8 mouse cellular contexts compared by ENCODE assay signal in genomic region chr12:108292957-108293356, GRCm38 (mm10). TPM values are rescaled to one million over a fixed set of nuclear protein-coding genes. Genes with fewer than 3 reads are reported as not detected.
DNase-seq lines count a peak whose midpoint lies in the region; ATAC-seq lines count a peak whose summit lies in the region.

No protein-coding gene starts in this region.

- H3K4me2 ChIP-seq in intestine, embryonic 16.5 days (ENCODE audit: low read depth, low read length), result peak overlapping the region; percentile 33; the same call in 1 of the 2 replicates
- peak overlapping the region; percentile 41 for H3K4me2 ChIP-seq in limb, embryonic 12.5 days
- H3K4me2 ChIP-seq in midbrain, embryonic 13.5 days (replicated peaks), result peak overlapping the region; percentile 47
- H3K4me2 ChIP-seq in stomach, embryonic 15.5 days, result 0 out of 2 replicates have a peak overlapping the region, but pooled peaks have one; percentile 9

- no peak overlapping the region; the same call in 1 of the 2 replicates for H3K9ac ChIP-seq in intestine, embryonic 16.5 days (ENCODE audit: low read depth, low read length)
- no peak overlapping the region for H3K9ac ChIP-seq in limb, embryonic 12.5 days (replicated peaks)
- H3K9ac ChIP-seq in midbrain, embryonic 13.5 days (replicated peaks), result no peak overlapping the region
- no peak overlapping the region for H3K9ac ChIP-seq in stomach, embryonic 15.5 days

- 3% methylated on average over 8 of the region's 8 CpGs for WGBS in intestine, embryonic 16.5 days
- WGBS in limb, embryonic 12.5 days, result 4% methylated on average over 8 of the region's 8 CpGs
- WGBS in midbrain, embryonic 13.5 days, result 4% methylated on average over 8 of the region's 8 CpGs
- WGBS in stomach, embryonic 15.5 days, result 3% methylated on average over 8 of the region's 8 CpGs

- peak; percentile 53 to 61 for DNase-seq in urinary bladder, adult 18-20 months (ENCODE audit: low spot score in 2 of 2)
- DNase-seq in urinary bladder, postnatal 10 days (ENCODE audit: low spot score), result no peak
- peak; percentile 71 for DNase-seq in gastrocnemius, postnatal 14 days

- H3K4me1 ChIP-seq in intestine, embryonic 16.5 days (ENCODE audit: control insufficient read depth, insufficient read depth, low read length), result peaks cover 5% of the 10 kb centered on the region; the same call in 1 of the 2 replicates
- H3K4me1 ChIP-seq in limb, embryonic 12.5 days (replicated peaks), result peaks cover 11% of the 10 kb centered on the region; the same call in 1 of the 2 replicates
- peaks cover 15% of the 10 kb centered on the region for H3K4me1 ChIP-seq in midbrain, embryonic 13.5 days (replicated peaks)
- H3K4me1 ChIP-seq in stomach, embryonic 15.5 days, result 0 out of 2 replicates have a peak, but pooled peaks cover 4% of the 10 kb centered on the region

- ATAC-seq in common myeloid progenitor, adult 5-6 weeks (replicated peaks; ENCODE audit: low read depth, poor library complexity, severe bottlenecking), result peak; percentile 84
- peak; percentile 76 for ATAC-seq in intestine, embryonic 16.5 days
- ATAC-seq in limb, embryonic 12.5 days (ENCODE audit: insufficient number of reproducible peaks, insufficient read depth, low FRiP score, low TSS enrichment, low read depth), result no peak; the same call in 1 of the 2 replicates
- ATAC-seq in midbrain, embryonic 13.5 days, result peak; percentile 65
- ATAC-seq in stomach, embryonic 15.5 days (ENCODE audit: insufficient read depth, low FRiP score, low read depth), result peak; percentile 57; the same call in 1 of the 2 replicates

- intact Hi-C loops in gastrocnemius, postnatal 14 days (cut with DNase I; ENCODE audit: low total_unique reads), result no loop called here

- H3K36me3 ChIP-seq in intestine, embryonic 16.5 days (ENCODE audit: control insufficient read depth, insufficient read depth, low read length), result no peaks in the 10 kb centered on the region
- no peaks in the 10 kb centered on the region for H3K36me3 ChIP-seq in limb, embryonic 12.5 days
- no peaks in the 10 kb centered on the region for H3K36me3 ChIP-seq in midbrain, embryonic 13.5 days
- no peaks in the 10 kb centered on the region for H3K36me3 ChIP-seq in stomach, embryonic 15.5 days

- no peaks in the 10 kb centered on the region for H3K9me3 ChIP-seq in intestine, embryonic 16.5 days (ENCODE audit: control insufficient read depth, low read length)
- no peaks in the 10 kb centered on the region for H3K9me3 ChIP-seq in limb, embryonic 12.5 days
- H3K9me3 ChIP-seq in midbrain, embryonic 13.5 days, result no peaks in the 10 kb centered on the region
- H3K9me3 ChIP-seq in stomach, embryonic 15.5 days, result no peaks in the 10 kb centered on the region

- H3K27ac ChIP-seq in intestine, embryonic 16.5 days (ENCODE audit: low read length), result no peak overlapping the region
- no peak overlapping the region for H3K27ac ChIP-seq in limb, embryonic 12.5 days
- 0 out of 2 replicates have a peak overlapping the region, but pooled peaks have one; percentile 35 for H3K27ac ChIP-seq in midbrain, embryonic 13.5 days
- no peak overlapping the region for H3K27ac ChIP-seq in stomach, embryonic 15.5 days

- H3K4me3 ChIP-seq in intestine, embryonic 16.5 days (ENCODE audit: low read length), result no peak overlapping the region
- no peak overlapping the region for H3K4me3 ChIP-seq in limb, embryonic 12.5 days (replicated peaks)
- no peak overlapping the region; the same call in 1 of the 2 replicates for H3K4me3 ChIP-seq in midbrain, embryonic 13.5 days (replicated peaks)
- no peak overlapping the region for H3K4me3 ChIP-seq in stomach, embryonic 15.5 days (replicated peaks)

- no peaks in the 10 kb centered on the region for H3K27me3 ChIP-seq in intestine, embryonic 16.5 days (replicated peaks; ENCODE audit: control insufficient read depth, insufficient read depth, low read length)
- peaks cover 18% of the 10 kb centered on the region for H3K27me3 ChIP-seq in limb, embryonic 12.5 days
- no peaks in the 10 kb centered on the region for H3K27me3 ChIP-seq in midbrain, embryonic 13.5 days
- no peaks in the 10 kb centered on the region for H3K27me3 ChIP-seq in stomach, embryonic 15.5 days (replicated peaks)

RNA-seq across cellular contexts. Expression of gene Hhipl1, which starts 13.1 kb away (rescaled TPM):
- not detected in 2 replicates for total RNA-seq in common myeloid progenitor, adult 5-6 weeks (2017)
- 1 to 10 TPM in 1 of 2 experiments, under 1 TPM in 1; 0.55 to 1.2 TPM for total RNA-seq in gastrocnemius, postnatal 14 days (2021)
- polyA plus RNA-seq in intestine, embryonic 16.5 days (2015; fragmentation: Nextera tagmentation; extraction: Ambion mirVana), result 0.43 and 0.53 TPM in 2 replicates
- 0.50 and 0.53 TPM in 2 replicates for polyA plus RNA-seq in limb, embryonic 12.5 days (2016; fragmentation: Nextera tagmentation; extraction: Ambion mirVana)
- polyA plus RNA-seq in midbrain, embryonic 13.5 days (2015; fragmentation: Nextera tagmentation; extraction: Ambion mirVana), result 2.0 and 2.9 TPM in 2 replicates
- polyA plus RNA-seq in stomach, embryonic 15.5 days (2015; fragmentation: Nextera tagmentation; extraction: Ambion mirVana), result 0.87 and 0.88 TPM in 2 replicates

RNA-seq across cellular contexts. Expression of gene Ccdc85c, which starts 17.7 kb away (rescaled TPM):
- 0.82 and 2.4 TPM in 2 replicates for total RNA-seq in common myeloid progenitor, adult 5-6 weeks (2017)
- total RNA-seq in gastrocnemius, postnatal 14 days (2021), result 1 to 10 TPM; 5.4 to 5.7 TPM
- polyA plus RNA-seq in intestine, embryonic 16.5 days (2015; fragmentation: Nextera tagmentation; extraction: Ambion mirVana), result 4.8 and 7.1 TPM in 2 replicates
- polyA plus RNA-seq in limb, embryonic 12.5 days (2016; fragmentation: Nextera tagmentation; extraction: Ambion mirVana), result 5.2 and 6.6 TPM in 2 replicates
- polyA plus RNA-seq in midbrain, embryonic 13.5 days (2015; fragmentation: Nextera tagmentation; extraction: Ambion mirVana), result 19.5 and 21.5 TPM in 2 replicates
- 7.3 and 7.9 TPM in 2 replicates for polyA plus RNA-seq in stomach, embryonic 15.5 days (2015; fragmentation: Nextera tagmentation; extraction: Ambion mirVana)

RNA-seq across cellular contexts. Expression of gene Cyp46a1, which starts 41.2 kb away (rescaled TPM):
- not detected in 2 replicates for total RNA-seq in common myeloid progenitor, adult 5-6 weeks (2017)
- total RNA-seq in gastrocnemius, postnatal 14 days (2021), result under 1 TPM; 0.35 to 0.62 TPM
- polyA plus RNA-seq in intestine, embryonic 16.5 days (2015; fragmentation: Nextera tagmentation; extraction: Ambion mirVana), result 3.8 and 4.6 TPM in 2 replicates
- polyA plus RNA-seq in limb, embryonic 12.5 days (2016; fragmentation: Nextera tagmentation; extraction: Ambion mirVana), result 2.9 and 4.6 TPM in 2 replicates
- 16.7 and 17.7 TPM in 2 replicates for polyA plus RNA-seq in midbrain, embryonic 13.5 days (2015; fragmentation: Nextera tagmentation; extraction: Ambion mirVana)
- 7.4 and 8.4 TPM in 2 replicates for polyA plus RNA-seq in stomach, embryonic 15.5 days (2015; fragmentation: Nextera tagmentation; extraction: Ambion mirVana)
